Mouse (Mus musculus): Measurements from ENCODE around the gene Elp5. TPM values are rescaled to one million over a fixed set of nuclear protein-coding genes. Genes with fewer than 3 reads are reported as not detected.

The Elp5 gene
- total and polyA plus RNA-seq, 3 experiments = 95.9 to 177 (median 119) TPM

DNA sequence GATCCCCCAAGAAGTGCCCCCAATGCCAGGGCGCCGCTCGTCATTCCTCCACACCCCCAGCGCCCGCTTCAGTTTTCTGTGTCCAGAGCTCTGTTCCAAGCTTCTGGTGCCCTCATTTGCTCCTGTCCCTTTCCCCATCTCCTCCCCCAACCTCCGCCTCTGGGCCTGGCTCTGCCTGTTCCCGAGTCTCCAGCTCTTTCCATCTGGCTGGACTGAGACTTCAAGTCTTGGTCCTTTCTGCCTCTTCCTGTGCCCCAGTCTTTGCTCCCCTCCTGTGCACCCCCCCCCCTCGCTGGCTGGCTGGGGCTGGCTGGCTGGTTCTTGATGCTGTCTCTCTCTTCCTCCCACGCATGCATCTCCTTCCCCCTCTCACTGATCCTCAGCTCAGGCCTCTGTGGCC, 45.1 kb upstream of the Elp5 start:
- TF ChIP-seq MAX (IDR thresholded peaks at IDR 0.05; ENCODE audit: low read length) (no peak), UBTF (IDR thresholded peaks at IDR 0.05; ENCODE audit: low read depth, low read length) (no peak), EP300 (IDR thresholded peaks at IDR 0.05; ENCODE audit: low read length) (no peak), RAD21 (IDR thresholded peaks at IDR 0.05; ENCODE audit: low read depth, low read length) (no peak), MAZ (IDR thresholded peaks at IDR 0.05; ENCODE audit: low read depth, low read length) (no peak), POLR2A (IDR thresholded peaks at IDR 0.05; ENCODE audit: low read depth, low read length) (no peak), ZC3H11A (IDR thresholded peaks at IDR 0.05; ENCODE audit: low read depth, low read length) (no peak), CHD2 (IDR thresholded peaks at IDR 0.05; ENCODE audit: low read length) (no peak), TCF12 (IDR thresholded peaks at IDR 0.05; ENCODE audit: low read depth, low read length) (no peak), RCOR1 (conservative IDR thresholded peaks at IDR 0.05; ENCODE audit: low read depth, low read length) (no peak), JUND (conservative IDR thresholded peaks at IDR 0.05; ENCODE audit: low read depth, low read length) (no peak), ETS1 (conservative IDR thresholded peaks at IDR 0.05; ENCODE audit: low read depth, low read length) (no peak), USF1 (IDR thresholded peaks at IDR 0.05; ENCODE audit: low read depth, low read length) (no peak), CTCF (conservative IDR thresholded peaks at IDR 0.05 in 1 of 2, IDR thresholded peaks at IDR 0.05 in 1 of 2; ENCODE audit: low read depth in 2 of 2, low read length in 2 of 2) (no peak), MYC (IDR thresholded peaks at IDR 0.05; ENCODE audit: low read depth, low read length) (no peak), KAT2A (IDR thresholded peaks at IDR 0.05; ENCODE audit: insufficient replicate concordance, low read length) (no peak)
- Histone ChIP-seq H3K36me3 (replicated peaks in 1 of 2; ENCODE audit: control insufficient read depth in 1 of 2, insufficient read depth in 1 of 2, low read length in 1 of 2) (peaks cover 11 to 19% of the 10 kb centered on the region in 2 experiments), H3K27ac (ENCODE audit: insufficient read depth, low read depth) (no peak overlapping the region), H3K4me3 (replicated peaks in 1 of 3; ENCODE audit: low read depth in 2 of 3, low read length in 2 of 3, poor library complexity in 1 of 3) (no peak overlapping the region), H3K4me1 (ENCODE audit: control insufficient read depth in 1 of 2, insufficient read depth in 2 of 2) (peaks cover 19 to 37% of the 10 kb centered on the region in 2 experiments), H3K27me3 (replicated peaks) (peaks cover 9% of the 10 kb centered on the region), H3K79me2 (replicated peaks; ENCODE audit: control insufficient read depth, extremely low read depth, insufficient read depth, poor library complexity, severe bottlenecking) (no peaks in the 10 kb centered on the region), H3K9me3 (replicated peaks; ENCODE audit: low read length) (no peaks in the 10 kb centered on the region), H3K9ac (ENCODE audit: insufficient read depth, low read depth) (no peak overlapping the region), H3K4me2 (ENCODE audit: insufficient read depth, low read depth, poor library complexity, severe bottlenecking) (no peak overlapping the region)
- in situ Hi-C loops (cut with MboI; ENCODE audit: low pct_ligation_motif_present, low pct_unique_long_range_greater_than_20kb, low sequenced_read_pairs) = no loop called here
- dilution Hi-C loops (cut with MboI; ENCODE audit: extremely low pct_ligation_motif_present, extremely low pct_unique_long_range_greater_than_20kb, low sequenced_read_pairs) = no loop called here
- no peak for DNase-seq (ENCODE audit: extremely low read depth)

DNA sequence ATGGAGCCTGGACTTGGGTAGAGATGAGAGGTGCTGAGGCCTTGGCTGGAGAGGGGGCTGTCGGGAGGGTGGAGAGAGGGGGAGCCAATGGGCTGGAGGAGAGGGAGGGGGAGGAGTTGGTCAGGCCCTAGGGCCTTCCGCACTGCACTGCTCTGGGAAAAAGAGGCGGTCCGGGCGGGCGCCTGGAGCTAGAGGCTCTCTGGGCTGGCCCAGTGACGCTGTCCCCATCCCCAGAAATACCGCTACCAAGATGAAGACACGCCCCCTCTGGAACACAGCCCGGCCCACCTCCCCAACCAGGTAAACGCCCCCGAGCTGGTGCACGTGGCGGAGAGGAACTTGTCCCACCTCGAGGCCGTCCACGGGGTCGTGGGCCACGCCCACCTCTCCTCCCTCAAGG, 44.4 kb upstream of the Elp5 start:
- DNase-seq (ENCODE audit: extremely low read depth) = no peak
- dilution Hi-C loops (cut with MboI; ENCODE audit: extremely low pct_ligation_motif_present, extremely low pct_unique_long_range_greater_than_20kb, low sequenced_read_pairs) = no loop called here
- H3K9ac ChIP-seq (ENCODE audit: insufficient read depth, low read depth) = no peak overlapping the region
- no peaks in the 10 kb centered on the region for H3K79me2 ChIP-seq (replicated peaks; ENCODE audit: control insufficient read depth, extremely low read depth, insufficient read depth, poor library complexity, severe bottlenecking)
- no peaks in the 10 kb centered on the region for H3K9me3 ChIP-seq (replicated peaks; ENCODE audit: low read length)
- H3K36me3 ChIP-seq (replicated peaks in 1 of 2; ENCODE audit: control insufficient read depth in 1 of 2, insufficient read depth in 1 of 2, low read length in 1 of 2) = peaks cover 9 to 12% of the 10 kb centered on the region in 2 experiments
- H3K27ac ChIP-seq (ENCODE audit: insufficient read depth, low read depth) = no peak overlapping the region
- H3K4me2 ChIP-seq (ENCODE audit: insufficient read depth, low read depth, poor library complexity, severe bottlenecking) = no peak overlapping the region
- H3K4me3 ChIP-seq (replicated peaks in 1 of 3; ENCODE audit: low read depth in 2 of 3, low read length in 2 of 3, poor library complexity in 1 of 3) = no peak overlapping the region
- in situ Hi-C loops (cut with MboI; ENCODE audit: low pct_ligation_motif_present, low pct_unique_long_range_greater_than_20kb, low sequenced_read_pairs) = no loop called here
- TF ChIP-seq MYC (IDR thresholded peaks at IDR 0.05; ENCODE audit: low read depth, low read length) (no peak), HCFC1 (IDR thresholded peaks at IDR 0.05; ENCODE audit: low read depth, low read length) (no peak), MEF2A (IDR thresholded peaks at IDR 0.05; ENCODE audit: borderline replicate concordance, low read depth, low read length) (no peak), NELFE (IDR thresholded peaks at IDR 0.05; ENCODE audit: low read depth, low read length) (no peak), IRF4 (IDR thresholded peaks at IDR 0.05; ENCODE audit: low read depth, low read length) (no peak), ZKSCAN1 (IDR thresholded peaks at IDR 0.05; ENCODE audit: borderline replicate concordance, low read depth, low read length) (no peak), EP300 (IDR thresholded peaks at IDR 0.05; ENCODE audit: low read length) (no peak), CHD2 (IDR thresholded peaks at IDR 0.05; ENCODE audit: low read length) (no peak)
- H3K27me3 ChIP-seq (replicated peaks) = peaks cover 13% of the 10 kb centered on the region
- peaks cover 19 to 40% of the 10 kb centered on the region in 2 experiments for H3K4me1 ChIP-seq (ENCODE audit: control insufficient read depth in 1 of 2, insufficient read depth in 2 of 2)
